Mouse (Mus musculus) adrenal gland, adult (tissue): ENCODE measurements around the gene Fam234b.
A peak's percentile ranks its signal among the peaks of the same experiment; 100 is the strongest.

Experiments
- DNase-seq, 2 experiments: peaks; one replicate each; pipeline ENCODE4 v3.0.0; 2022 to 2023; ENCODE audit warnings: low spot score in 1 of 2; ENCODE audit not compliant: inconsistent age in 2 of 2

Fam234b gene

DNA sequence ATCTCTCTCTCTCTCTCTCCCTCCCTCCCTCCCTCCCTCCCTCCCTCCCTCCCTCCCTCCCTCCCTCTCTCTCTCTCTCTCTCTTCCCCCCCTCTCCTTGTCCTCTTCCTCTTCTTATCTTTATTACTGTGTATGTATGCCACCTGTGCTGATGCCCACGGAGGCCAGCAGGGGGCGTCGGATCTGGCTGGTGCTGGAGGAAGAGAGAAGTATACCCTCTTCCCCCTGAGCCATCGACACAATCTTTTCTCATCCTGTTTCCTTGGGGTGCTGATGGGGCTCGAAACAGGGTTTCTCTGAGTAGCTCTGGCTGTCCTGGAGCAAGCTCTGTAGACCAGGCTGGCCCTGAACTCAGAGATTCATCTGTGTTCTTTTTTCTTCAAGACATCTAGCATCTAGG, 14.9 kb upstream of the Fam234b start:
- no peak for DNase-seq

DNA sequence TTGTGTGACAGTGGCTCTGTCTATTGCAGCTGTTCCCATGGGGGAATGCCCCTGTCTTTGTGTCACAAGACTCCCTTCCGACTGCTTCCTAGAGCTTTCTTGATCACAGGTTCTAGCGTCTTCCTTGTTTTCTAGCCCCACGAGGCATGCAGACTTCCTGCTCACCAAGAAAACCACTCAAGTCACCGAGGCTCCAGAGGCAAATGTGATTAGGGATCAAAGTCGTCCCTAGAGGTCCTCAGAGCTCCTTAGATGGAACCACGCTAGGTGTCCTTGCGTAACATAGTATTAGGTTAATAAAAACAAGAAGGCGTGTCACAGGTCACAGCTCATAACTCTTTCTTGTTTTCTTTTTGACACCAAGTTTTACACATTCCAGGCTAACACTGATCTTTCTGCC, 13.8 kb upstream of the Fam234b start:
- peak in 1 of 2 experiments; percentile 54 for DNase-seq

DNA sequence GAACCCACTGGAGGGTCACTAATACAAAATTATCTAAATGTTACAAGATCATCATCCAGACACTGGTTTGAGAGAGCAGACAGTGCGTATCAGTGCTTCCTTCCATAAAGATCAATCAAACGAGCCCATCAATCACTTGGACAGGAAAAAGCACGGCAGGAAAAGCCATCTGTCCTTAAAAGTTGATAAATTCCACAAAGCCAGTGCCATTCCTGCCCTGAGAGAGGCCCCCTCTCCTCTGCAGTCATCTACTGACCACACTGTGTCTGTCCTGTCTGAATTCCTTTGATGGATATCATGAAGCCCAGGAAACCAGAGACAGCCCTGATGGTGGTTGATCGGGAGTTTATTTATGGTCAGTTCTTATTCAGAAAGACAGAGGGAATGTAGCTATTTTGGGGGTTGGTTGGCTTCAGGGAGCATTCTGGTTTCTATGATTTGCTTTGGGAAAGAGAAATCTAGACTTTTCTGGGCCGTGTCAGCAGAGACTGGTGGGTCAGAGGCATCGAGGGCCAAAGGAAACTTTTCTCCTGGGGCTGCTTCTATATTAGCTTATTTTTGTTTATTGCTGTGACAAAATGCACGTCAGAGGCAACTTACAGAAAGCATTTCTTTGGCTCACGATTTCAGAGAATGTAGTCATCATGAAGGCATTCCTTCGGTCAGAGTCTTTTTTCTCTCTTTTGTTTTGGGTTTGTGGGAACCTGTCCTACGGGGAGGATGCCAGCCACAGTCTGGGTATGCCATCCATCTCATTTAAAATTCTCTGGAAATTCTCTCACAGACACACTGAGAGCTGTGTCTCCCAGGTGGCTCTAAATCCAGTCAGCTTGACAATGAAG, 10.5 kb upstream of the Fam234b start:
- no peak for DNase-seq

- DNase-seq: no peak
These were observed 9.1 kb upstream of the Fam234b start for GRCm38 (mm10) chr6:135188629-135189028.

DNA sequence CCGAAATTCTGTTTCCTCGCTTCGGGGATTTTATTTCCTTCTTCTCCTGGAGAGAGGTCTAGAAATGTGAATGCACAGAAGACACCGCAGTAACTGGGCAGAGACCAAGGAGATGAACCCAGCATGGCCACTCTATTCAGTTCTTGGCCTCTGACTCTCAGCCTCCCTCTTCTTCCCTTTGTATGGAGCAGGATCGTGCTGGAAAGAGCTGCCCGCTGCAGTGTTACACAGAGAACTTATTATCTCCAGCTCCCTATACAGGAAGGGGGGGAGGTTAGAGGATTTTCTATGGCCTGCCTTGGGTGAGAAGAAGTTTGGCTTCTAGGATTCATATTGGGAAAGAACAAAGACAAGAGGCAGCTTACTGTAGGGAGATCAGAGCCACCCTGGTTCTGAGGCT, 7.7 kb upstream of the Fam234b start:
- DNase-seq: no peak

GRCm38 (mm10) chr6:135191906-135192305, 5.9 kb upstream of the Fam234b start:
- DNase-seq: peak in 1 of 2 experiments; percentile 61

DNA sequence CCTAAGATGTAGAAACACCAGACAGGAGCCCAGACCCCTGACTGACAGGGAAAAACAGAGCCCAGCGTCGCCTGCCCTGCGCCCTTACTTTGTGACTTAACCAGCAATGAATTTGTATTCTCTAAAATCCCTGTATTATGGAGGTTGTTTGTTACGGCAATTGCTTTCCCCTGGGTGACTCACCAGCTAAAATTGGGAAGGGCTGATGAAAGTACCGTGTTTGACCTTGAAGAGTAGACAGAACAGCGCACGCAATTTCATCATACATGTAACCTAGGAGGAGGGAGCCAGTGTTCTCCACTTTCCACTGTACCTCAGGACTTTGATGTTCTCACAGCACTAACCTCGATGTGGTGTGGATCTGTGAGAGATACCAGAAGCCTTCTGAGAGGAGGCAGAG, 4.8 kb upstream of the Fam234b start:
- DNase-seq: peak; percentile 77 to 88

GRCm38 (mm10) chr6:135193733-135194132, 4.0 kb upstream of the Fam234b start:
- DNase-seq: peak in 1 of 2 experiments; percentile 42

DNA sequence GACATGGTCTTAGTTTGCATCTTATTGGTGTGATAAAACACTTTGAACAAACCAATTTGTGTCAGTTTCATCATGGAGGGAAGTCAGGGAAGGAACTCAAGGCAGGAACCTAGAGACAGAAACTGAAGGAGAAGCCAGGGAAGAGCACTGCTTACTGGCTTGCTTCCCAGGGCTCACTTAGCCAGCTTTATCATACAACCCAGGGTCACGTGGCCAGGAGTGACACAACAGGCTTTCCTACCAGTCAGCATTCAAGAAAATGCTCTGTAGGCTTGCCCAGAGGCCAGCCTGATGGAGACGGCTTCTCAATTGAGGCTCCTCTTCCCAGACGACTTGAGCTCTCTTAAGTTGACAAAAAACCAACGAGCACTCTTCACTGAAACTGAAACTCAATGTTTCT, 2.9 kb upstream of the Fam234b start:
- no peak for DNase-seq

DNA sequence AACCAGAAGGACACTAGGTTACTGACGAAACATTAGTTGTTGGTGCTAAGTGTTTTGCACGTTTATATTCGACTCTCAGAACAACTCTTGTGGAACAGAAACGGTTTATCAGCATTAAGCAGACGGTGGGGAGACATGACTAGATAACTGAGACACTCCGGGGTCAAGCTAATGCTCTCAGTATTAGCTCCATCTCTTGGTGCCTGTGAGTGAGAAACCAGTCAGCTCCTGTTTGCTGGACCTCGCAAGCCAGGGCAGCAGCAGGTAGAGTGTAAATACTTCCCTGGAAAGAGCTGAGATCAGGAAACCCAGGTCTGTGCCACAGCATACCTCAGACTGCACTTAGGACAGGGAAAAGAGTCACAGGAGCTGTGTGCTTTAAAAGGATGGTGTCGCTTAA, 1.1 kb upstream of the Fam234b start:
- no peak for DNase-seq

GRCm38 (mm10) chr6:135197446-135197845, 331 bp upstream of the Fam234b start:
- no peak for DNase-seq

DNA sequence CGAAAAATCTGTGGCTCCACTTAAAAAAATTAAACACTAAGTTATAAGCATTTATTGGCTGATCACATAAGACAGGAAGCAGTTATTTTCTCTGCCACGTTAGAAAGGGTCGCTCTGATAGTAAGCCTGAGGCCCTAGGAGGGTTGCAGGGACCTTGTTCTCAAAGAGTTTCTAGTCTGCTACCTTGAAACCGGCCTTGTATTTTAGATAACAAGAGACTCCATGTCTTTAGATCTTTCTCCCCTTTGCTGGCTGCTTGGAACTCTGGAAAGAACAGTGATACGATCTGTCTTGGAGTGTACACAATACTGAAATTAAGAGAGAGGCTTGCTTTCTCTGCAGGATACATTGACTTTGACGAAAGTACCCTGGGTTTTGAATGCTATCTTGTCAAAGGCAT, 949 bp downstream of the Fam234b start:
- peak in 1 of 2 experiments; percentile 77 for DNase-seq

GRCm38 (mm10) chr6:135200122-135200957, 2.6 kb downstream of the Fam234b start:
- no peak for DNase-seq

DNA sequence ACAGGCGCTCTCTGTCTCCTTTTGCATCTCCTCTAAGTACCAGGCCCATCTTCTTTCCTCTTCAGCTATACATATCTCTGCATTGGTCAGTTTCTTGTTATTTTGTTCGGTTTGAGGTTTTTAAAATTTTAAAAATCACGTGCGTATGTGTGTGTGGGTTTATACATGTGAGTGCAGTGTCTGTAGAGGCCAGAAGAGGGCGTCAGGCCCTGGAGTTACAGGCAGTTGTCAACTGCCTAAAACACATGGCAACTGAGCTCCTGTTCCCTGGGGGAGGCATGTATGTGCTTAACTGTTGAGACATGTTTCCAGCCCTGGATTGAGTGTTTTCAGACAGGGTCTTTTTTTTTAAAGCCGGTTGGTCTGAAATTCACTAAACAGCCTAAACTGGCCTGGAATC, 4.9 kb downstream of the Fam234b start:
- no peak for DNase-seq

- no peak for DNase-seq
These were observed 6.0 kb downstream of the Fam234b start for GRCm38 (mm10) chr6:135203737-135204136.

GRCm38 (mm10) chr6:135204869-135205268, 7.1 kb downstream of the Fam234b start:
- no peak for DNase-seq

- DNase-seq: no peak
These were observed 8.0 kb downstream of the Fam234b start for GRCm38 (mm10) chr6:135205802-135206201.

GRCm38 (mm10) chr6:135206909-135207308, 9.1 kb downstream of the Fam234b start:
- DNase-seq: no peak

- DNase-seq: no peak
These were observed 13.4 kb downstream of the Fam234b start for GRCm38 (mm10) chr6:135211169-135211568.

DNA sequence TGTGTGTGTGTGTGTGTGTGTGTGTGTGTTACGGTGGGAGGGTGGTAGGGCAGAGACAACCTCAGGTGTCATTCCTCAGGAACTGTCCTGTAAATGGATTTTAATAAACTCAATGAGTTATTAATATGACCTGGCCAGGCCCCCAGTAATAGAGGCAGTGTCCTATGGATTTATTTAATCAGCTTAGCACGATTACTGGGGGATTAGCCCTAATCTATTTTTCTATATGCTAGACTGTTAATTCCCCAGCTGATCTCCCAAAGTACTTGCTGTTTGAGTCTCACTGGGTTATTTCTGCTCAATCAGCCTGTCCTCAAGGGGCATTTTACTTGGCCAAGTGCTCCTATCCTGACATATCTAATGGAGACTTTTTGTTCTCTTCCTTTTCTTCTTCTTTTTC, 14.9 kb downstream of the Fam234b start:
- no peak for DNase-seq

DNA sequence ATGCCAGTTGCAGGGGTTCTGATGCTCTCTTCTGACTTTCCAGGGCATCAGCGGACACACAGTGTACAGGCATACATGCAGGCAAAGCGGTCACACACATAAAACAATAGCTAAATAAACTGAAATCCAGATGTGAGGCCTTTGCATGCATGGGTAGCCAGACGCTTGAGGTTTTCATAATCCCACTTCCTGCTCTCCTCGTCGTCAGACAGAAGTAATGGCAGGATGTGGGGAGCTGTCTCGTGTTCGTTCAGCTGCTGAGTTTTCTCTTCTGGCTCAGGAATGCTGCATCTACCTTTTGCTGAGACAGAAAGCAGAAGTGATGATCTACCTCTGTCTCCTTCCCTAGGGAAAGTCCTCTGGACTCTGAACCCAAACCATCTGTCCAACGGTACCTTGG, 20.6 kb downstream of the Fam234b start:
- DNase-seq: no peak

DNA sequence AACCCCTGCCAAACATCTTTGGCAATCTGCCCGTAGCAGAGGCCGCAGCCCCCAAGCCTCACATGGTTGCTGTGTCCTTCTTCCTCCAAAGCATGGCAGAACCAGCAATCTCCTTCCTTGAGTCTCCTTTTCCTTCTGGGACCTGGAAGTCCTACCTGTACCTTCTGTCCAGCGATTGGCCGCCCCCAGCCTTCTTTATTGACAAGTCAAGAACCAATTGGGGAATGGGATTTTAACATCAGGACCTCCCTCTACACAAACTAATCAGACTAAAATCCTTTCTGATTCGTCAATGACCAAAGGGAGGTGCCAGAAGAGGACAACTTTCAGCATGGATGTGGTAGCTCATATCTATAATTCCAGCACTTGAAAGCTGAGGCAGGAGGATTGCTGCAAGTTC, 22.1 kb downstream of the Fam234b start:
- DNase-seq: no peak
